Mouse (Mus musculus) cerebellum, postnatal 36 days (tissue): ENCODE results near the gene Tspan15.

Experiments
- DNase-seq, 2 experiments: peaks; one replicate each; pipeline ENCODE4 v3.0.0; 2021 to 2022; ENCODE audit warnings: mixed read lengths in 2 of 2

Tspan15 gene

GRCm38 (mm10) chr10:62189303-62189702 is 41.7 kb downstream of the Tspan15 start:
- no peak for DNase-seq

- peak; percentile 88 to 91 for DNase-seq
These were observed 44.2 kb downstream of the Tspan15 start for GRCm38 (mm10) chr10:62186882-62187281.

GRCm38 (mm10) chr10:62183053-62183452 is 48.0 kb downstream of the Tspan15 start:
- peak; percentile 99 to 100 for DNase-seq

- peak in 1 of 2 experiments; percentile 30 for DNase-seq
These were observed 48.5 kb downstream of the Tspan15 start for GRCm38 (mm10) chr10:62182471-62183014.

GRCm38 (mm10) chr10:62181701-62182100 is 49.4 kb downstream of the Tspan15 start:
- DNase-seq: peak; percentile 55 to 57

- no peak for DNase-seq
These were observed 51.1 kb downstream of the Tspan15 start for GRCm38 (mm10) chr10:62179944-62180343.

GRCm38 (mm10) chr10:62174533-62175313 is 56.3 kb downstream of the Tspan15 start:
- no peak for DNase-seq

GRCm38 (mm10) chr10:62173941-62174448 is 57.1 kb downstream of the Tspan15 start:
- no peak for DNase-seq

GRCm38 (mm10) chr10:62172841-62173553 is 58.1 kb downstream of the Tspan15 start:
- no peak for DNase-seq

- DNase-seq: no peak
These were observed 68.6 kb downstream of the Tspan15 start for GRCm38 (mm10) chr10:62162410-62162809.

- no peak for DNase-seq
These were observed 81.1 kb downstream of the Tspan15 start for GRCm38 (mm10) chr10:62149929-62150328.

- DNase-seq: peak in 1 of 2 experiments; percentile 9
These were observed 83.4 kb downstream of the Tspan15 start for GRCm38 (mm10) chr10:62147466-62148248.

- DNase-seq: no peak
These were observed 85.1 kb downstream of the Tspan15 start for GRCm38 (mm10) chr10:62145957-62146356.

GRCm38 (mm10) chr10:62143820-62144219 is 87.2 kb downstream of the Tspan15 start, which contains the start of gene Fam241b:
Gene Fam241b, minus strand, starts transcription at chr10:62143920.
- DNase-seq: no peak

- DNase-seq: no peak
These were observed 93.0 kb downstream of the Tspan15 start for GRCm38 (mm10) chr10:62138040-62138439.

- DNase-seq: no peak
These were observed 93.9 kb downstream of the Tspan15 start for GRCm38 (mm10) chr10:62137150-62137549.

GRCm38 (mm10) chr10:62135696-62136470 is 95.2 kb downstream of the Tspan15 start:
- DNase-seq: no peak
